Mouse (Mus musculus) embryonic fibroblast, embryonic 13.5 days (primary cell): ENCODE data around the gene Elp5.

Source experiments
- CTCF ChIP-seq: IDR thresholded peaks from 2 replicates; pipeline ENCODE4 v1.5.1; 2011; ENCODE audit warnings: mild to moderate bottlenecking, control low read depth, low read length, moderate library complexity, borderline replicate concordance; ENCODE audit not compliant: insufficient read depth
- POLR2A ChIP-seq: IDR thresholded peaks from 2 replicates; pipeline ENCODE4 v1.6.1; 2011; ENCODE audit warnings: low read depth, mild to moderate bottlenecking, control low read depth, low read length, moderate library complexity

DNA sequence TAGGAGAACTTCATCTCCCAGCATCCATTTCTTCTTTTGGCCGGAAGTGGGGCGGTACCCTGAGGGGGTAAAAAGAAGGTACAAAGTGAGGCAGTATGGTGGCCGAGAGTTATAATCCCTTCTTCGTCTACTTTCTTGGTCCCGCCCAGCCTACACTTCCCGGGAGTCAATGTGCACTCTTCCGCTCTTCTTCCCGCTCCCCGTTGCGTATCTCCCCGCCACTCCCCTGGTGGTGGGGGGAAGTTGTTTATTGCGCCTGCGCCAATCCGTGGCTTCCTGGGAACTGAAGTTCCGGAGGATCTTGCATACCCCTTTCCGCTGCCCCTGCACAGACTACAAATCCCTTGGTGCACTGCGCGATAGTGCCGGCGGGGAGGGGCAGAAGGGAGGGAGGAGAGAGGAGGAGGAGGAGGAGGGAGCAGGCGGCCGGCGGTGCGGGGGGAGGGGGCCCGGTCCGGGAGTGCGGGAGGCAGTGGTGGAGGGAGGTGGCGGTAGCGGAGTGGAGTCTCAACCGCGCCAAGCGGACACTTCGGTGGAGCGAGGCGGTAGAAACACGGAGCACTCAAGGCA lies 13.2 kb upstream of the Elp5 start, which contains the start of gene Phf23:
- TF ChIP-seq CTCF (no peak), POLR2A (peak; percentile 82)
